Mouse (Mus musculus) spleen, adult 12 weeks (tissue): ENCODE data around the gene Epha4.

Experiments
- DNase-seq: peaks from one replicate; pipeline ENCODE4 v3.0.0; 2022; ENCODE audit warnings: low spot score

Epha4 gene

DNA sequence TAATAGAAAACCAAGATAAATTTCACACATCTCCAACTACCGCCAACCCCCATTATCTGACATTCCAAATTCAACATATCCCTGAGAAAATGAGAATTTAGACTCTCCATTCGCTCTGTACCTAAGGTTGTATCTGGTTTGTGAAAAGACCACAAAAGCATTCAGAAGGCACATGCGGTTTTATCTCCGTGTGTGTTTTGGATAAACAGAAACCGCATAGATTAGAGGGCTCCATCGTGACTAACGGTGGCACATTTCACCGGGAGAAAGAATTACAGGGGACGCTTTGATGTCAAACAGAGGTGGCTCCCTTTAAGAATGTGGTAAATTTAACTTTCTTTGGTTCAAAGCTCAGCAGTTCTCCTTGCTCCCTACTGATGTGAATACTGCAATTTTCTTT lies 107.5 kb downstream of the Epha4 start:
- no peak for DNase-seq

DNA sequence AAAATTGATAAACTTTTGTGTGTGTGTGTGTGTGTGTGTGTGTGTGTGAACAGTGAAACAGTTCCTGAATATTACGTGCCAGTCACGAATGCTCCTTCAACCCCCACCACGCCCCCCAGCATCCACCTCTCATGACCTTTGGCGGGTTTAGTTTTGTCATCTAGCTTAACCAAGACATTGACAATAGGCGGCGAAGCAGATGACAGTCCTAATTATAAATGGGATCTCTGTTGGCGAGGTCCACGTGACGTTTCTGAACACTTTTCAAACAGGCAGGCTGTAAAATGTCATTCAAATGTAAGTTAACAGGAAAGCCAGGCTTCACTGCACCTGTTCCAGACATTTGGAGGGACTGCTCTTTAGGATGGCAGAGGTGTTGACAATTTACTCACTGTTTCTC lies 108.3 kb downstream of the Epha4 start:
- no peak for DNase-seq

DNA sequence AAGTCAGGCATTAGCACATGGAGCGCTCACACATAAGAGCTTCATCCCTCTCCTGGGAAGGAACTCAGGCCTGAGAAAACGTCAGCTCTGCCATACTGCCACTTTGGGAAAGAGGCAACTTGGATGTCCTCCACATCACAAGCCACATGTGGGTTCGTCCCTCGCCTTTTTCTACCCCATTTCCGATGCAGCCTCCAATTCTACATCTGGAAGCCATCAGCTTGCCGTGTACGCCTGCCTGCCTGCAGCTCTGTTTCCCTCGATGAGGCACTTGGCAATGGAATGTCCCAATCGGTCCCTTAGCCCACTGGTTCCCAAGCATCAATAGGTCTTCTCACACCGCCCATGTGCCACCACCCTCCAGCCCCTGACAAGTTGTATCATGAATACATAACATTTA lies 110.4 kb downstream of the Epha4 start:
- DNase-seq = no peak

DNA sequence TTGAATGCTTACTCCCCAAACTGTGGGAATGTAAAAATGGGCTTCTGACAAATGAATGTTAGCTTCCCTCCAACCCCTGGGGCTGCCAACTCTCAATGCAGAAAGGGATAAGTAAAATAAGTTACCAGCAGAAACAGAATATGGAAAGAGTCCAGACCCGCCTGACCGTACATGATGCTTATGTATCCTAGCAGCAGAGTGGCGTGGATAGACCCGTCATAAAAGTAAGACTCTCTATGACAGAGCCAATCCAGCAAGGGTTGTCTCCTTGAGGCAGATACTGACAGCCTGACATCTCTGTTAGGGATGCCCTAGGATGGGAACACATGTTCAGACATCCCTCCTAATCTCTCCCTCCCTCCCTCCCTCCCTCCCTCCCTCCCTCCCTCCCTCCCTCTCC lies 111.9 kb downstream of the Epha4 start:
- no peak for DNase-seq

DNA sequence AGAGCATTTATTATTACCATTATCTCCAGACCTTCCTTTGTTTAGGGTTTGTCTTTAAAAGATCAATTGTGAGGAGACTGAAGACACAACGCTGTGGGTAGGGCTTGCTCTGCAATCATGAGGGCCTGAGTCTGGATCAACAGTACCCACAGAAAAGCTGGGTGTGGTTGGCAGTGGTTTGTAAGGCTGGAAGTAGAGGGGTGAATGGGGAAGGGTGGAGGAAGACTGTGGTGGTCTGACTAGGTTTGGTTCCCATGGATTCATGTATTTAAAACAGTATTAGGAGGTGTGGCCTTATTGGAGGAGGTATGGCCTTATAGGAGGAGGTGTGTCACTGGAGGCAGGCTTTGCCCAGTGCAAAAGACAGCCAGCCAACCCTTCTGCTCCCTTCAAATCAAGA lies 113.4 kb downstream of the Epha4 start:
- no peak for DNase-seq

DNA sequence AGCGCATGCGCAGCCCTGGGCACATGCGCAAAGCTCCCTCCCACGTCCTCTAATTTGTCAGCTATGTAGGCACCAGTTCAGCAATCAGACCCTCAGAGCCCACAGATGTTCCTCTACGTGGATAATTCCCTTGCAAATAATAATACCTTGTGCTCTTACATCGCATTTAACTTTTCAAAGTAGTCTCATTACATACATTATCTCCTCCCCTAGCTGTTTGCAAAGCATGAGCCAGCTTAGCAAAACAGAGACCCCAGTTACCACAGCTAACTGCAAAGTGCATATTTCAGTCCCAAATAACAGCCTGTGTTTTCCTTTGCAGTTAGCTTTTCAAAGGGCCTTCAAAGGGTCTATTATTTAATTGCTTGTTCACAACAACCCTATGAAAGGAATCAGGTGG lies 123.3 kb downstream of the Epha4 start:
- no peak for DNase-seq

DNA sequence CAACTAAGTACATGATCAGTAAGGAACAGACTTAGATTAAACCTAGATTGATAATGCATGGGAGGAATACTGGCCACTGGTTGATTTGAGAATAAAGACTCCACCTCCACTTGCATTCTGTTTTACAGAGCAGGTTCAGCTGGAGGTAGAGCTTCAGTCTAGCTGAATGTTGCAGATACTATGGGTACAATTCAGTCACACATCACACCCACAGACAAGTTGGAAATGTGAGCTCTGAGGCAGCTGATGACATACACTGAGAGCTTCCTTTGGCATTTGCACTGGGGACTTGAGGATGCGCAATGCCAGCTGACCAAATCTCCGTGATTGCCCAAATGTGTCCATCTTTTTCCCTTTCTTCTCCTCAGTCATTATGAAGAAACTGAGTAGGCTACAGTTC lies 125.8 kb downstream of the Epha4 start:
- DNase-seq = no peak

DNA sequence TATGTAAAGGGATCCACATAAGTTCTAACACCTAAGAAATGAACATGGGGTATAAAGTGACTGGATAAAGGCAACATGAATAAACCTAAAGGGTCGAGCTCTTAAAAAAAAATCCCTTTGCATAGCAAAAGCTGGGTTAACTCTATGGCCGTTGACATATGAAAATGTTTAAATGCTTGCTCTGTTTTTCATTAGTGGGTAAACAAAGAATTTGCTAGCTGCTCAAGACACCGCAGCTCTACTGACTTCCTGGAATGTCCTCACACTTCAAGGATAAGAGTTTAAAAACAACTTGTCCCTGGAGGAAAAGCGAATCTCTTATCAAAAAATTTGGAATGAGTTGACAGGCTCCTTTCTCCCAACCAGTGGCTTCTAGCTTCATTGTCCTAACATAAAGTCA lies 126.3 kb downstream of the Epha4 start:
- DNase-seq = no peak

DNA sequence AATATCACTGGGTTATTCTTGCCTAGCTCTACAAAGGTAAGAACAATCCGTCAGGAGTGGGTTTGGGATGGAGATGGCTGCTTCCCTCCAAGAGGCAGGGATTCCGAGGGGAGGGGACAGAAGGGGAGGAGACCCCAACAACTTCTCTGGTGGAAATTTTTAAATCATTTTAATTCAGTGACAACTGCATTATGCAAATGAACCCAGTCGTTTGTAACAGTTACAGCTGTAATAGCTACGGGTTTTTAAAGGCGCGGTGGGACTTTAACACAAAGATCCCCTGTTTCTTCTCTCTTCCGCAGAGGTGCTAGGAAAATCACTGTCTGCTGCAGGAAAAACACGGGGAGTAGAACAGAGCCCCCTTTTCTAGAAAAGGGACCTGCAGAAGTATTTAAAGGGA lies 129.3 kb downstream of the Epha4 start:
- DNase-seq = no peak

DNA sequence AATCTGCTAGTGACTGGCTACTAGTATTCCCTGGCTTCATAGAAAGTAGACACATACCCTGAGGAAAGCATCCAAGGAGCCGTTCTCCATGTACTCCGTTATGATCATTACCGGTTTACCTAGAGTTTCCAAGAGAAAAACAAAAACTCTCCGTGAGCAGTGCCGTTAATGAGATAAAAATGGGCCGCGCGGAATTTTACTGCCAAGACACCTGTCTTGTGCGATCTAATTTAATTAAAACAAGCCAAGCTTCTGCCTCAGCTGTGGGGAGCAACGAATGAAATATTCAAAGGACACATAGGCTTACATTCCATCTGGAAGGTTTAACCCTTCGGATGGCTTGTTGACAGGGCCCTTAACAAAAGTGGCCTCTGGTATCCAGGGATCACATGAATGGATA lies 131.4 kb downstream of the Epha4 start:
- no peak for DNase-seq

DNA sequence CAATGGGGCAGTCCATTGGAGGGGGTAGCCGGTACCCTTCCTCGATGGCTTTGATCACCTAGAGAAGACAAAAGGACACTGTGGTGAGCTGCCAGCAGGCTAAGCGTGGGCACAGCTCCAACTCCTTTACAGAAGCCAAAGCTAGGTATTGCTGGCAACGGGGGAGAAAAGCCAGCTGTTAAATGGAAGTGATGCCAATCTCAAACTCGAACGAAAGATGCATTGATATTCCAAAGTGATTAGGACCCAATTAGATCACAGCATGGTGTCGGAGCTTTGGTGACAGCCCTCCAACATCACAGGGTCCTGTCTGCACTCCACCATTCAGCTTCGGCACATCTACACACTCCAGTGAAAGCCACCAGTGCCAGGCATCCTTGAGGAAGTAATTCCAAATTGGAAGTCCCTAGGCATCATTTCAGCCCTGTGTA lies 137.3 kb downstream of the Epha4 start:
- DNase-seq = no peak

DNA sequence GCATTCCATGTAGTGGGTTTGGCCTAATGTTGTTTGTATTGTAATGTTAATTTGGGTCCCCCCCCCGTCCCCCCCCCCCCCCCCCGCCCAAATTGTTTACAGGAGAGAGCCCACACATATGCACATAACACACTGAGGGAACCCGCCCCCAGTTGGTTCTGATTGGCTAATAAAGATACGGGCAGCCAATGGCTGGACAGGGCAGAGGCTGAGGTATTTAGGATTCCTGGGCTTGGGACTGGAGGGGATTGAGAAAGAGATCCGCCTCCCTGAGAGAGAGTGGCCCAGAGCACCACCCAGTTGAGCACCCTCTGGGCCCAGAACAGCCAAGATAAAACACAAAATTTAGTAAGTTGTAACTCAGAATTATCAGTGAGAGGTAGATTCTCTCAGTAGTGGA lies 140.8 kb downstream of the Epha4 start:
- no peak for DNase-seq

DNA sequence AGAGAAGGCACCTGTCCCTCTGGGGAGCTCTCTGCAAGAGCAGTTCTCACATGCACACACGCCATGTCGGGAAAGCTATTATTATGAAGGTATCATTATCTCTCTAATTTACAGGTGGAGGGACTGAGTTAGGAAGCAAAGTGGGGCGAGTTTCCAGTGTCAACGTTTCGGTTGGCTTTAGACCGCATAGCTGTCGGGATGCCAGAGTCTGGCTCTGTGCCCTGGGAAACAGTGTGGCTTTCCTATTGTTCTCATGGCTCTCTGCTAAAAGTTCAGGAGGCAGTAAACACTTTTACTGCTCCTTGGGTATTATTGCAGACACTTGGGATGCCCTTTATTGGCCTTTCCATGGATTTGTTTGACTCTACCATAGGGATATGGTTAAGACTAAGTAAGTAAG lies 144.0 kb downstream of the Epha4 start:
- no peak for DNase-seq

DNA sequence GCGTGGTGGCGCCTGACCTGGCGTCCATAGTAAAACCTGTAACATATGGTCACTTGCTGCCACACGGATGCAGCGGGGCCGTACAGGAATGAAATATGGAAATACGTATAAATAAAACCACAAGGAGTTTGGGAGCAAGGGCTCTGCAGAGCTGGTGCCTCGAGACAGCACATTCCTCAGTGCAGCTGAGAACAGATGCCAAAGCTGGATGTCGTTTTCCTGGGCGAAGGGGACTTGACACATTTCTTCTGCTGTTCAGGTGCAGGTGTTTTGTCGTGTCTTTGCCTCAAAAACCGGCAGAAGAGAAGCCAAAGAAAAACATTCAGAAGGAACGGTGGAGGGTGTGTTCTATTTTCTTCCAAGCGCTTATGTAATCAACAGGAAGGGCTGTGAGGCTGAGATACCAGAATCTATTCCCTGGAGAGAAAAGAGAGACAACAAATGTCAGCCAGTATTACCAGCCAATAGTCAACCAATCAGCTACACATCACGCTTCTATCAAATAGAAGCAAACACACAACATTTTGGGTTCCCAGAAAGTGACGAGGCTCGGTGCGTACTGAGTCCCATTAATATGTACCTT lies 145.5 kb downstream of the Epha4 start:
- DNase-seq = no peak

DNA sequence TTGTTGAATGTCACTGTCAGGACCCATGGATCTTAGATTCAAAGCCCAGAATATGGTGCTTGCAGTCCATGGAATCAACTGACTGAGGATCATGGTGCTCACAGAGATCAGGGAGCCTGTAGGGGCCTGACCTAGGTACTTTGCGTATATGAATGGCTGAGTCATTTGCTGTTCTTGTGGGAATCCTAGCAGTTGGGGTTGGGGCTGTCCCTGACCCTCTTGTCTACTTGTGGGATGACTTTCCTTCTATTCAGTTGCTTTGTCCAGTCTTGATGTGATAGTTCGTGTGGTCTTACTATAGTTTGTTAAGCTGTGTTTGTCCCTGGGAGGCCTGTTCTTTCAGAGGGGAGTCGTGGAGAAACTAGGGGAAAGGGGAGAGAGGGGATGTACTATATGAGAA lies 149.0 kb downstream of the Epha4 start:
- DNase-seq = no peak

DNA sequence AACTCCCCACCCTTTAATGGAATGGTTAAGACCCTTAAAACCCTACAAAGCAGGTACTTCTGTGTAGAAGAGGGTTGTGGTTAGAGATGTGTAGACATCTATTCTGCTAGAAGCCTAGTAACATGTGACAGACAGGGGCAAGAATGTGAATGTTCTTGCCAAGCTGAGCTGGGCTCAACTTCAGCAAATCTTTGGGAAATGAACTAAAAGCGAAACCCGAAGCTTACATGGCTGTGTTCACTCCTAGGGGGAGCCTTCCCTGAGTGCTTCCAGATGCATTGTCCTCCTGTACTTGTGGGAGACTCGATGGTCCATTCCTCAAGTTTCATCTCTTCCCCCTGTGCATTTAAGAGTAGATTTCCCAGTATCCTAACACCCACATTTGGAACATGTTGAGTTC lies 150.3 kb downstream of the Epha4 start:
- no peak for DNase-seq

DNA sequence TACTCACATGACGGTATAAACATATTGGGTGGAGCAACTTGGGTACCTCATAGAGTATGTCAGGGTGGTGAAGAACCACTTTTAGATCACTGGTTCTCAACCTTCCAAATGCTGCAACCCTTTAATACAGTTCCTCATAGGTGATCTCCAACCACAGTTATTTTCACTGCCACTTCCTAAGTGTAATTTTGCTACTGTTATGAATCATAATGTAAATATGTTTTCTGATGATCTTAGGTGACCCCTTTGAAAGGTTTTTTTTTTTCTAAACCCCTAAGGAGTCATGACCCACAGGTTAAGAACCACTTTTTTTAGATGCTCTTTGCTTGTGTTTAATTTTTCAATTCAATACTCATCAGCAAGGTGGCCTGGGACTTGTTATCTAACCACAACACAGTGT lies 151.0 kb downstream of the Epha4 start:
- no peak for DNase-seq

DNA sequence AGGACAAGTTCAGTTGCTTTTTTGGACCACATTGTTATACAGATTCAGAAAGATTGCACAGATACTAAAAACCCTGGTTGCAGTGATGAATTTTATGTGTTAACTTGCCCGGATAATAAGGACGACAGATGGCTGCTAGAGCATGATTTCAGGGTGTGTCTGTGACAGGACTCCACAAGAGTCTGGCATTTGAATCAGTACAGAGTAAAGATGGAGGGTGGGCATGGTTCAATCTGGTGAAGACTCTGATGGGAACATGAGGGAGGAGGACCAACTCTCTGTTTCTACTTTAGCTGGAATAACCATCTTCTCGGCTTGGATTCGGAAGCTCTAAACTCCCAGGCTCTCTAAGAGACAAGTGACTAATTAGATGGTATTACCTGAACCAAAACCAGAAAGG lies 168.4 kb downstream of the Epha4 start:
- no peak for DNase-seq

DNA sequence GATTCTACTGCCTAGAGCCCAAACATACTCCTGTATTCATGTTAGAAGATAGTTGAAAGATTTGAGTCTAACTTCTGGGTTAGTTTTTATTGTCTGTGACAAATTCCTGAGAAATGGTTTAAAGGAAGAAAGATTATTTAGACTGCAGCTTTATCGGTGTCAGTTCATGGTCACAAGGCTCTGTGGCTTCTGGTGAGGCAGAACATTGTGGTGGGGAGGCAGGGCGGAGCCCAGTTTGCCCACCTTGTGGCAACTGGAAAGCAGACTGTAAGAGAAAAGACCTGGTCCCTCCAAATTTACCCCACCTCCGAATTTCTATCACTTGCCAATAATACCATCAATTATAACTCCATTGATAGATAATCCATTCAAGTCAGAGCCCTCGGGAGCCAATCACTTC lies 171.1 kb downstream of the Epha4 start:
- DNase-seq = no peak

DNA sequence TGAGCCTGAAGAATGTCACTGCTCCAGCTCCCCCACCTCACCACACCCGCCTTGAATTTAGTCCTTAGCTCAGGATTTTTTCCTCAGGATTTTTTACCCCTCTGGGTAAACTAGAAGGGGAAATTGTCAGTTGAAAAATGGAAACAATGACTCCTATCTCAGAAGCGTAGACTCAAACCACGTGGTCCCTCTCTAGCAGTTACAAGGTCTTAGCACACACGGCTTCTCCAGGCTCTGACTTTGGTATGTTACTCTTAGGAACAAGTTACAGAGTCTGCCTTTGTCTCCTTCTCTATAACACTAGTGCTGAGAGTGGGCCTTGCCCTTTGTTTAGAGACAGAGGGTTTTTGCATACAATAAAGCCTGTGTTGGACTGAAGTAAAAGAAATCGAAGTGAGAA lies 175.2 kb downstream of the Epha4 start:
- DNase-seq = no peak

DNA sequence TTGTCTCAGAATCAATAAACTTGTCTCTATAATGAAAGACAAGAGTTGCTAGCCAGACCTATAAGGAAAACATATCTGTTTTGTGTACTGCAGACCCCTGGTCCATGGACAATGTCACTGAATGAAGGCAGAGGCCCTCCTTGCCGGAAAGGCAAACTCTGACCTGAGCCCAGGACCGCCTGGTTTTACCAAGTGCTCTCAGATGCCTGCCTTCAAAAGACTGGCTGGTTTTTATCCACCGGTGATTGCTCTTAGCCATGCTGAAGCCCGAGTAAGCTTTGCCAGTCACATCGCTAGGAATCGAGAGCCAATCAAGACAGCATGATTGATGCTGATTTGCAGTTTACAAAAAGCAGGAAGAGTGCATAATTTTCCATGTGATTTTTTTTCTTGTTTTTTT lies 176.5 kb downstream of the Epha4 start:
- DNase-seq = no peak

DNA sequence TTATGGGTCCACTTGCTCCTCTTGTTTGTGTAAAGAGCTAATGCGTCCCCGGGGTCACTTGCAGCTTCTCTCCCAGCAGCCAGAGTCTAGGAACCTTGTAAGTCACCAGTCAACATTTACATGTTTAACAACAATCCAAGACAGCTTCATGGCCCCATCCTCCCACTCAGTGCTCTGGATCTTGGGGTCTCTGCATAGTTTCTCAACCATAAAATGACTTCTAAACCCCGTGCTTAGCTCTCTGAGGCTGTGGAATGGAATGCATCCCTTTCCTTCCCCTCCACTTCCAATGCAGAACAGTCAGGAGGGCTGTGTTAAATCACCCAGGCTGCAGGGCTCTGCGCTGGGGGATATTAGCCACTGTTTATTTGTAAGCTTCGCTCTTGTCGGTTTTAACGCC lies 178.0 kb downstream of the Epha4 start:
- DNase-seq = no peak

DNA sequence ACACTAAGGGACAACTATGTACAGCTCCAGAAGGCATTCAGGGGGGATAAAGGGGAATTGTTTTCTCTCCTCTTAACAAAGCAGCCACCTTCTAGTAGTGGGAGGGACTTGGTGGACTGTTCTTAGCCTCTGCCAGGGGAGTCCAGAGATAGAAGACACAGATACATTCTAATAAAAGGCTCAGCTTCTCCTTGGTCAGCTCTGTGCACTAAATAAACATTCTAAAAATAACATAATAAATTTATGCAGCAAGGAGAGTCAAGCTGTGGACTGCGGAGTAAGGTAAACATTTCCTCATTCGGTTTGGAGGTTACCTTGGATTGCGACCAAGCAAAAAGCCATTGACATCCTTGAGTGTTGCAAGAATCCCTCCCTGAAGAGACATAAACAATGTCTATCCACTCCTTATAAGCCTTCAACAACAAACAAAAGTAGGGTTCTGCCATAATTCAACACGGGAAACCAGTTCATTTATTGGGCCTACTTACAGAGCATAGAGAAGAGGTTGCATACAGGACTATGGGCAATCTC lies 196.2 kb downstream of the Epha4 start:
- no peak for DNase-seq
